Mouse (Mus musculus) C2C12 (cell line): ENCODE measurements at regions not wholly inside any gene's neighbourhood (a gene's known extent, or its start where the extent isn't known, plus 50 kb on each side); places are given as distances from the start of the nearest gene placed in this dataset.

ENCODE experiments used
- H3K27me3 ChIP-seq: one replicate; pipeline ENCODE4 v1.6.1; 2011; ENCODE audit not compliant: control insufficient read depth, insufficient read depth, insufficient read length
- H3K36me3 ChIP-seq: one replicate; pipeline ENCODE4 v1.6.1; 2011; ENCODE audit not compliant: control insufficient read depth, insufficient read depth
- H3K4me3 ChIP-seq: one replicate; pipeline ENCODE4 v1.5.1; 2011; ENCODE audit warnings: mild to moderate bottlenecking, control low read depth; ENCODE audit not compliant: poor library complexity, insufficient read depth, severe bottlenecking
- H3K79me2 ChIP-seq: one replicate; pipeline ENCODE4 v1.6.1; 2011; ENCODE audit not compliant: control insufficient read depth, insufficient read depth
- H3K79me3 ChIP-seq: one replicate; pipeline ENCODE4 v1.6.1; 2011; ENCODE audit warnings: low read depth, control low read depth
- H3ac ChIP-seq: one replicate; pipeline ENCODE3; 2011; ENCODE audit warnings: low read depth; ENCODE audit not compliant: control insufficient read depth, insufficient read length
- CEBPB ChIP-seq: IDR thresholded peaks from one replicate; pipeline ENCODE4 v1.6.1; 2011; ENCODE audit warnings: low read depth, mild to moderate bottlenecking, control low read depth, moderate library complexity
- CTCF ChIP-seq: IDR thresholded peaks from one replicate; pipeline ENCODE4 v1.5.1; 2011; ENCODE audit not compliant: control insufficient read depth, insufficient read depth, insufficient read length
- FOSL1 ChIP-seq: IDR thresholded peaks from one replicate; pipeline ENCODE4 v1.8.0; 2011; ENCODE audit warnings: mild to moderate bottlenecking, low read length; ENCODE audit not compliant: poor library complexity, insufficient read depth, severe bottlenecking
- MAX ChIP-seq: IDR thresholded peaks from one replicate; pipeline ENCODE4 v1.6.1; 2011; ENCODE audit warnings: mild to moderate bottlenecking, control low read depth
- MYOD1 ChIP-seq: IDR thresholded peaks from one replicate; pipeline ENCODE4 v1.6.1; 2011; ENCODE audit warnings: low read depth; ENCODE audit not compliant: control insufficient read depth, insufficient read length
- MYOG ChIP-seq: IDR thresholded peaks from one replicate; pipeline ENCODE4 v1.6.1; 2011; ENCODE audit not compliant: control insufficient read depth, insufficient read length; ENCODE audit errors: extremely low read depth
- USF1 ChIP-seq: IDR thresholded peaks from one replicate; pipeline ENCODE4 v1.6.1; 2011; ENCODE audit warnings: low read depth, mild to moderate bottlenecking, control low read depth, moderate library complexity

DNA sequence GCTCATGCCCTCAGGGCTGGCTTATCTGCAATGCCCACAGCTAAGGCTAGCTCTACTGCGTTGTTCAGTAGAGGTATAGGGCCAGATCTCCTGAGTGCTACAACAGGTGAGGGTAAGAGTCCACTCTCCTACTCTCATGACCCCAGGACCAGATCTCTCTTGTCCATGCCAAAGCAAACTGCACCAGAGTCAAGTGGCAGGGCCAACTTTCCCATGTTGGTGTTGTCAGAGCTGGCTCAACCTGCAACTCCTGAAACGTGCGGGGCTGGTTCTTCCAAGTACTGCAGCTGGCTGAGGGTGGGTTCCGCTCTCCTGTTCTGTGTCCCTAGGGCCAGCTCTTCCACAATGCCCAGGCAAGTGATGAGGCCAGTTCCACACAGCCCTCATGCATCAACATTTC, 61.5 kb upstream of the Fxr1 start:
- TF ChIP-seq FOSL1: no peak
- no peak for TF ChIP-seq MYOD1
- no peak for TF ChIP-seq MAX
- no peak for TF ChIP-seq MYOG
- TF ChIP-seq CTCF: no peak
- no peak for TF ChIP-seq CEBPB
- no peak for TF ChIP-seq USF1
- Histone ChIP-seq H3K79me3 (no peaks in the 10 kb centered on the region), H3K36me3 (no peaks in the 10 kb centered on the region), H3K27me3 (peaks cover 4% of the 10 kb centered on the region), H3K79me2 (no peaks in the 10 kb centered on the region), H3ac (no peak overlapping the region), H3K4me3 (no peak overlapping the region)

- no peaks in the 10 kb centered on the region for H3K79me2 ChIP-seq
- H3K79me3 ChIP-seq: no peaks in the 10 kb centered on the region
- no peak overlapping the region for H3ac ChIP-seq
- no peak overlapping the region for H3K4me3 ChIP-seq
- peaks cover 4% of the 10 kb centered on the region for H3K27me3 ChIP-seq
- TF ChIP-seq FOSL1 (no peak), USF1 (no peak), MYOD1 (no peak), CTCF (no peak)
- H3K36me3 ChIP-seq: no peaks in the 10 kb centered on the region
Observed at GRCm38 (mm10) chr3:33960211-33960610, 59.5 kb upstream of the Fxr1 start.

DNA sequence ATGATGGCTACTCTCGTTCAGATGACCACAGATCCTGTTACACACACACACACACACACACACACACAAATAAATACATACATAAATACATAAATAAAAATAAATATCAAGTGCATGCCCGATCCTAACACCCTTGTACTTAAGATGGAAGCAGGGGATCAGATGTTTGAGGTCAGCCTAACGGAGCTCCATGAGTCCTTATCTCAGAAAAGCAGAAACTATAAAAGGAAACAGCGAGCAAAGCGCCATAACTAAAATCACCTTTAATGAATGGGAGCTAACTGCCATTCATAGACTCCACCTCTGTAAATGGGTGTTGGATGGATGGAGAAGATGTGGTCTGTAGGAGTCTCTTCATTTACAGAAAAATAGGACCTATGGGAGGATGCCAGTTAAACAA, 56.8 kb upstream of the Fxr1 start:
- Histone ChIP-seq H3ac (no peak overlapping the region), H3K4me3 (no peak overlapping the region), H3K79me2 (no peaks in the 10 kb centered on the region), H3K27me3 (no peaks in the 10 kb centered on the region), H3K79me3 (no peaks in the 10 kb centered on the region), H3K36me3 (no peaks in the 10 kb centered on the region)
- no peak for TF ChIP-seq MYOD1
- no peak for TF ChIP-seq MYOG
- TF ChIP-seq FOSL1: no peak
- no peak for TF ChIP-seq CEBPB
- TF ChIP-seq USF1: no peak
- TF ChIP-seq CTCF: no peak
- TF ChIP-seq MAX: no peak

GRCm38 (mm10) chr3:33967184-33967583, 52.6 kb upstream of the Fxr1 start:
- TF ChIP-seq MYOG (no peak), MAX (no peak), CTCF (no peak), MYOD1 (no peak), CEBPB (no peak), USF1 (no peak), FOSL1 (no peak)
- H3K36me3 ChIP-seq: no peaks in the 10 kb centered on the region
- no peaks in the 10 kb centered on the region for H3K79me3 ChIP-seq

More at GRCm38 (mm10) chr3:33967184-33967583, 52.6 kb upstream of the Fxr1 start:
- Histone ChIP-seq H3K79me2 (no peaks in the 10 kb centered on the region), H3K4me3 (no peak overlapping the region), H3K27me3 (no peaks in the 10 kb centered on the region), H3ac (no peak overlapping the region)
